ENCODE assay signal across 11 mouse cellular contexts in the genomic region with DNA sequence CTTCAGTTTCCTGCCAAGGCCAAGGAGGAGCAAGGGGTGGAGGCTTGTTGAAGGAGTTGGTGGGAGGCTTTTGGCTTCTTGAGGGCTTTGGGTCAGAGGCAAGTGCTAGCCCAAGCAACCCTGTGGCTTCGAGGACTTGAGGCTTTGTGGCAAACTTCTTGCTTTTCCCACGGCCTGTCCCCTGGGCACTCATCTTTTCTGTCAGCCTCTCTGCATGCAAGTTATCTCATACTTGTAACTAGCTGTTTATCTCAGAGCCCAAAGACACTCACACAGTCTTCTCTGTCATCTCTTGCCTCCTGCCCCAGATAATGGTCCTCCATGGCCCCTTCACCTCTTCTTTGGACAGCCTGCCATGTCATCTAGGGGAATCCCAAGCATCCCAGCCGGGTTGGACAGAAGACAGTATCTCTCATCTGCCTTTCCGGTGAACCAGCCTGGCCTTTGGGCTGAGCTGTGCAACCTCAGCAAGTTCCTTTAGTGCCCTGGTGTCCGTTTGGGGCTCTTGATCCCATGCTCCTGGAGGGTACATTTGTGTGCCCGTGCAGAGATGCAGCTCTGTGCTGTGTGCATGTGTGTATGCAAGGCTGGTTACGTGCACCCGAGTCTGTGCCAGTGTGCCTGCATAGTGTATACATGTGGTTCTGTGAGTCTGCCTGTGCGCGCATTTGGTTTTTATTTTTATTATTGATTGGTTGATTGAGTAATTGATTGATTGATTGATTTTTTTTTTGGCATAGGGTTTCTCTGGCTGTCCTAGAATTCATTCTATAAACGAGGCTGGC. TPM values are rescaled to one million over a fixed set of nuclear protein-coding genes. Genes with fewer than 3 reads are reported as not detected.
DNase-seq lines count a peak whose midpoint lies in the region; ATAC-seq and TF ChIP-seq lines count a peak whose summit lies in the region.
"Had no signal": no experiment of that assay in that cellular context is flagged by ENCODE, and none has a peak within 500 bp of the region (broad histone marks: within the 10 kb centered on the region; RNA-seq: fewer than 3 reads in every experiment).

No protein-coding gene starts in this region.

- no peaks in the 10 kb centered on the region for H3K27me3 ChIP-seq in heart, embryonic 15.5 days
- no peaks in the 10 kb centered on the region for H3K27me3 ChIP-seq in liver, adult 2 months (ENCODE audit: control insufficient read depth, insufficient read depth, low read length)
- H3K27me3 ChIP-seq: limb, embryonic 15.5 days had no signal

- peaks cover 71% of the 10 kb centered on the region for H3K4me1 ChIP-seq in heart, embryonic 15.5 days (replicated peaks)
- peaks cover 18% of the 10 kb centered on the region; the same call in 1 of the 2 replicates for H3K4me1 ChIP-seq in liver, adult 2 months (ENCODE audit: control insufficient read depth, insufficient read depth, low read length)

- no peak for TF ChIP-seq CTCF in liver, adult 2 months (IDR thresholded peaks at IDR 0.05; ENCODE audit: low read depth, low read length)

- H3K79me2 ChIP-seq in liver, adult 2 months (ENCODE audit: control insufficient read depth, insufficient read depth, low read length): peaks cover 10% of the 10 kb centered on the region; the same call in 1 of the 2 replicates

- no peak for TF ChIP-seq POLR2A in liver, adult 2 months (IDR thresholded peaks at IDR 0.05; ENCODE audit: extremely low read depth, insufficient read depth, low read length)

- peak overlapping the region; percentile 92 for H3K27ac ChIP-seq in heart, embryonic 15.5 days
- peak overlapping the region; percentile 0; the same call in 1 of the 2 replicates for H3K27ac ChIP-seq in liver, adult 2 months (replicated peaks; ENCODE audit: insufficient read depth, low read depth, low read length)
- H3K27ac ChIP-seq: limb, embryonic 15.5 days had no signal

- peak overlapping the region; percentile 88 for H3K4me2 ChIP-seq in heart, embryonic 15.5 days

- peak overlapping the region; percentile 98 for H3K9ac ChIP-seq in heart, embryonic 15.5 days
- H3K9ac ChIP-seq in liver, adult 2 months (ENCODE audit: low read depth, low read length): no peak overlapping the region
- H3K9ac ChIP-seq: limb, embryonic 15.5 days had no signal

- peaks cover 40% of the 10 kb centered on the region for H3K36me3 ChIP-seq in heart, embryonic 15.5 days
- H3K36me3 ChIP-seq in liver, adult 2 months (ENCODE audit: control insufficient read depth, insufficient read depth, low read length): no peaks in the 10 kb centered on the region

- 60% methylated on average over 11 of the region's 11 CpGs for WGBS in heart, embryonic 15.5 days
- WGBS in liver, adult 2 months: 23% methylated on average over 11 of the region's 11 CpGs

- intact Hi-C loops in heart, postnatal 25 days (cut with DNase I): no loop called here

- H3K4me3 ChIP-seq in heart, embryonic 15.5 days: peak overlapping the region; percentile 91; the same call in 1 of the 2 replicates
- no peak overlapping the region for H3K4me3 ChIP-seq in liver, adult 2 months (ENCODE audit: insufficient read depth, low read depth, low read length)

- DNase-seq in heart, postnatal 25 days (ENCODE audit: low spot score): no peak
- DNase-seq in spleen, adult 12 weeks (ENCODE audit: low spot score): peak; percentile 38
- DNase-seq in spleen, adult 18-20 months: no peak
- DNase-seq in liver, adult 2 months (ENCODE audit: extremely low read depth, low read depth, low spot score): peak; percentile 75
- DNase-seq in urinary bladder, postnatal 14 days (ENCODE audit: low spot score): no peak
- no peak for DNase-seq in cerebellum, adult 9-11 months
- DNase-seq in MN1 (ENCODE audit: low spot score): no peak
- DNase-seq: cerebellum, postnatal 25 days; kidney, adult 18-20 months had no signal

- ATAC-seq in heart, embryonic 15.5 days (replicated peaks; ENCODE audit: insufficient number of reproducible peaks, insufficient read depth, low FRiP score, low read depth): no peak

- no peaks in the 10 kb centered on the region for H3K9me3 ChIP-seq in heart, embryonic 15.5 days (replicated peaks)
- H3K9me3 ChIP-seq: limb, embryonic 15.5 days had no signal

RNA-seq across cellular contexts. Expression of a gene that starts 27.8 kb away (rescaled TPM):
- polyA plus RNA-seq in heart, embryonic 15.5 days (2015; fragmentation: Nextera tagmentation; extraction: Ambion mirVana): 6.0 and 7.8 TPM in 2 replicates
- 10 to 100 TPM; 14.8 to 19.4 TPM for total RNA-seq in heart, postnatal 25 days (2021)
- total RNA-seq in liver, adult 2 months (2014; rRNA removed): 2.8 and 4.5 TPM in 2 replicates
- polyA plus RNA-seq in liver, adult 2 months (2012; rRNA removed): 11.3 and 13.6 TPM in 2 replicates

RNA-seq across cellular contexts. Expression of a gene that starts 57.1 kb away (rescaled TPM):
- polyA plus RNA-seq in heart, embryonic 15.5 days (2015; fragmentation: Nextera tagmentation; extraction: Ambion mirVana): 0.78 and 1.0 TPM in 2 replicates
- total RNA-seq in heart, postnatal 25 days (2021): not detected
- not detected in 2 replicates for total RNA-seq in liver, adult 2 months (2014; rRNA removed)
- not detected in 2 replicates for polyA plus RNA-seq in liver, adult 2 months (2012; rRNA removed)

Comparison
In these comparisons a context has a peak if more than half of its experiments do, and no peak if none do; other contexts are left out.
1. DNase-seq: peak in spleen, adult 12 weeks (single experiment) and liver, adult 2 months (single experiment); none in heart, postnatal 25 days (single experiment), spleen, adult 18-20 months (0 of 2), urinary bladder, postnatal 14 days (single experiment), cerebellum, adult 9-11 months (single experiment) and MN1 (single experiment).